Mouse (Mus musculus) neutrophil, adult 5-6 weeks (primary cell): ENCODE results near the gene Stat3. TPM values are rescaled to one million over a fixed set of nuclear protein-coding genes. Genes with fewer than 3 reads are reported as not detected.

ENCODE experiments used
- ATAC-seq: fragments of 151-379, 151-347 bp; 2 replicates; pipeline ENCODE4 v1.8.0; 2017; ENCODE audit warnings: mild to moderate bottlenecking, moderate TSS enrichment; ENCODE audit not compliant: insufficient number of reproducible peaks, poor library complexity, low FRiP score, severe bottlenecking; ENCODE audit errors: extremely low read depth
- total RNA-seq: library from RNA; stranded (forward); fragments of 200-1000 nt; gene quantifications from 2 replicates; pipeline ENCODE4 v1.2.3, GENCODE M21; 2017

Gene Stat3
- total RNA-seq, 1 experiment from 2014 or later: 383 TPM

- no peak for ATAC-seq
These were observed 73.7 kb downstream of the Stat3 start for GRCm38 (mm10) chr11:100865618-100866017.

- no peak for ATAC-seq
These were observed 76.2 kb downstream of the Stat3 start for GRCm38 (mm10) chr11:100863141-100863540.

GRCm38 (mm10) chr11:100861836-100862235 lies 77.5 kb downstream of the Stat3 start:
- no peak for ATAC-seq

- ATAC-seq: no peak
These were observed 78.0 kb downstream of the Stat3 start for GRCm38 (mm10) chr11:100861335-100861734.

- peak; percentile 91 for ATAC-seq
These were observed 78.9 kb downstream of the Stat3 start for GRCm38 (mm10) chr11:100860198-100861048.

DNA sequence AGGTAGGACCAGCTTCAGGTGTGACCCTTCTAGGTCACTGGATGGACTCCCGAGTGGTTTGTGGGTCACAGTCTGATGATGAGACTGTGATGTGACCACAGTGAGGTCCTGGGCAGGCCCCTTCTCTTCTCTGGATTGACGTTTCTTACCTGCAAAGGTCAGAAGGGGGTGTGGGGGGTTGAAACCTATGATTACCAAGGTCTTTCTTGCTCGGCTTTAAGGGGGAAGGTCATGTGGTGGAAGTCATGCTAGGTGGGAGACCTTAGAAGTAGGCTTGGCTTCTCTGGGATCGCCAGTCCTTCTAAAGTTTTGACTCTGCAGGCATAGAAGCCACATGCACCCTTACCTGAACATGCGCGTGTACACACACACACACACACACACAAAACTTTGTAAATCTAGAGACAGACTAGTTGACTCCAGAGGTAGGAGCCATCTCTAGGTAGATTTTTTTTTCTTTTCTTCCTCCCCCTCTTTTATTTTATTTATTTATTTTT lies 79.7 kb downstream of the Stat3 start:
- ATAC-seq: no peak

DNA sequence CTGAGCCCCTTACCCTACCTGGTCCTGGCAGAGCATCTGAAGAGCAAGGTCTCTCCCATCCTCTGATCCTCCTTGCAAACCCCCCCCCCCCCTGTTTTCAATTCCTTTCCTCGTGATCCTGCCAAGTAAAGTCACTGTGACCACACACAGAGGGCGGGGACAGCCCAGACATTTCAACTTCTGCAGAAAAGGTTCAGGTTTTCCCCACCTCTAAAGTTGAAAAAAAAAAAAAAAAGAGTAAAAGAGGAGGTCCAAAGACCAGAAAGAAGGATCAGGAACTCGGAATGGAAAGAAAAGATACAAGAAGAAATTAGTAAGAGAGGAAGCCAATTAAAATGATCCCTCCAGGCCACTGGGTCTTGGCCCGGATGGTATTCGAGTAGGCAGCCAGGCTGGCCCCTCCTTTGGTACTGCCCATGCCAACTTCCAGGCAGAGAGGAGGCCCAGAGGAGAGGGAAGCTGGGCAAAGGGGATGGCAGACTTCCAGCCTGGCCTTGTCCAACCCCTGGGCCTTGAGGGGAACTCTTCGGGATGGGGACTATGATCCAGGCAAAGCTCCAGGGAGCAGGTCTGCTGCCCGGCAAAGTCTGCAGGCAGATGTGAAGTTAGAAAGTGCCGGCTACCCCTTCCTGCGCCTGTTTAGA lies 80.3 kb downstream of the Stat3 start, which contains the start of gene Stat5a:
TSS of gene Stat5a (plus strand) at position 417 of the 644 bp plus-strand sequence.
- ATAC-seq: no peak

GRCm38 (mm10) chr11:100857960-100858359 lies 81.4 kb downstream of the Stat3 start:
- no peak for ATAC-seq

- ATAC-seq: no peak
These were observed 84.2 kb downstream of the Stat3 start for GRCm38 (mm10) chr11:100855178-100855577.

GRCm38 (mm10) chr11:100854268-100854667 lies 85.1 kb downstream of the Stat3 start:
- ATAC-seq: no peak

- ATAC-seq: no peak
These were observed 86.3 kb downstream of the Stat3 start for GRCm38 (mm10) chr11:100853018-100853417.

DNA sequence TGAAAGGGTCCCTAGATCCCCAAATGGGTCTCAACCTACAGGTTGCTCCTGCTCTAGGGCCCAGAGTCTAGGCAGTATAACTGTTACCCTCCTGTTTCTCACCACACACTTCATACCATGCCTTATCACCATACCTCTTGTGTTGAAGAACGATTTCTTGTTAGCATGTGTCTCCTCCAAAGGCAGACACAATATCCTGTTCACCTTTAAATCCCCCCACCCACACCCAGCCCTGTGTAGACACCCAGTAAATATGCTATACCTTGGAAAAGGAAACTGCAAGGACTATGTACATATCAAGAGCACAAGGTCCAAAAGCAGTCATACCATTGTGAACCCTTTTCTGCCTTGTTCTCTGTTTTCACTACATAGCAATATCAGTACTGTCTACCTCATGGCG lies 87.3 kb downstream of the Stat3 start:
- no peak for ATAC-seq

DNA sequence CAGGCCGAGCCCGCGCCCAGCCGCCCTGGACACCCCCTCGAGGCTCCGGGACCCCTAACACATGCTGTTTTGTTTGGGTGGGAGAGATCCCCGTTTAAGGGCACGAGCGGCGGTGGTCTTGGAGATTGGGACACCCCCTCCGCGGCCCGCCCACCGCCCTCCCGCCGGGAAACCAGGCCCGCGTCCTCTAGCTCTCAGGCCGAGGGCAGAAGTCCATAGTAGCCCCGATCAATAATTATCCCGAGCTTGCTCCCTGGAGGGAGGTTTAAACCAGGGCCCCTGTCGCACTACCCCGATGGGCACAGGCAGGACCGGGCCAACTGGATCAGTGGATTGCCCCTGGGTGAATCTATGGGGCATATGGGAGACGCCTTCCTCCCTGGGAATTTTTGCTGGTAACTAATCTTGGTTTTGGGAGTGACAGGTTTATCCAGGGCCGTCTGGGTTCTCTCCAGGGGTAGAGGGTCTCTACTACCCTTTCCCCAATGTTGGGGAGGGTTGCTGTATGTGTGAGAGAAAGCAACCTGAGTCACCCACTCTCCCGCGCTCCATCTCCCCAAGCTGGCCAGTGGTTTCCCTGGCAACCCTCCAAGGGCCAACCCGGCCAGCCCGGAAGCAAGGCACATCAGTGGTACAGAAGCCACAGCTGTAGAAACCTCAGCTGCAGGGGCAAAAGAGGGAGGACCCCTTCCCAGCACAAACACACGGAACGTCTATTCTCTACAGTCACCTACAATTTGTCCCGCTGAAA lies 88.4 kb downstream of the Stat3 start:
- no peak for ATAC-seq

DNA sequence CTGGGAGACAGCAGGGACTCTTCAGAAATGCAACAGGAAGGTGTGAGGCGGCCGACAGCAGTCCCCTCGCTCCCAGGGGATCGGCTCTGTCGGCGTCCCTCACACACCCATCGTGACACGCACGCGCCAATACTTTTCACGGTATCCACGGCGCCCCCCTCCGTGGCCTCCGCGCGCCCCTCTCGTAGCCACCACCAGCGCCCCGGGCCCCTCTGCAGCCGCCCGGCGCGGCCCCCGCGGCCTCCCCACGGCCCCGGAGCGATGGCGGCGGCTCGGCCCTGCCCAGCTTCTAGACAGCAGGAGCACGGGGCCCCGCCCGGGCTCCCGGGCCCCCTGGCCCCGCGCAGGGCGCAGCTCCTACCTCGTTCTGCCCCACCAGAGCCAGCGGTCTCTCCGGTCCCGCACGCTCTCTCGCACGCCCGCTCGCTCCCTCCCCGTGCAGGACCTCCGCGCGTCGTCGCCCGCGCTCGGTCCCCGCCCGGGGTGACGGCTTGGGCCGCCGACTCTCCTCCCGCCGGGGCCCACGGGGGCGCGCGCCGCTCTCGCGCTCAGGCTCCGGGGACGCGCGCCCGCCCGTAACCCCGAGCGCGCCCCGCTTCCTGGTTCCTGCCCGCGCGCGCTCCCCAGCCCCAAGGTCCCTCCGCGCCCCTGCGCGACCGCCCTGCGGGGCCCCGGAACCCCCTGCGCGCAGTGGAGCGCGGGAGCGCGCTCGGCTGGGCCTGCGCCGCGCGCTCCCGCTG lies 89.1 kb downstream of the Stat3 start, which contains the start of gene Stat5b:
TSS of gene Stat5b (minus strand) at position 687 of the 740 bp plus-strand sequence.
- peak; percentile 54 for ATAC-seq

- no peak for ATAC-seq
These were observed 89.8 kb downstream of the Stat3 start for GRCm38 (mm10) chr11:100849456-100850037.

DNA sequence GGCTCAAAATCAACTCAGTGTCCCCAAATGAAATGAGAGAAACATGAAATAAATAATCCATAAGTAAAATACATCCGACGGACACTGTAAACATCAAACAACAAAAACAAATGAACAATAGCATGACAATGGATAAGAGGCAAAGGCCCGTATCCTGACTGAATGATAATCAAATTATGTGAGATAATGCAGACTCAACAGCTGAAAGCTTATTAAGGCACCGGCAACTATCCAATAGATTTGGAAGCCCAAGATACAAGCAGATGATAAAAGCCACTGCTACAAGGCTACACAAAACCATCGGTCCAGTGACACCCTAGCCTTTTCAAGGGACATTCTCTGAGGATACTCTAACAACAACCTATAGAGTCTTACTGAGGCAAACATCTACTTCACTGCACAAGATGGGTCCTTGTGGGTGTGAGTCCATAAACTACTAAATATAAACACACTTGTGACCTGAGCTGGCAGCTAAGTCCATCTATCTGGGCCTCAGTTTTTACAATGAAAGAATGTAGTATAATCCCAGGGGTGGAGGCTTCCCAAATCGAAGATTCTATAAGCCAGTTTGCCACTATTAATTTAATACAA lies 90.5 kb downstream of the Stat3 start:
- no peak for ATAC-seq

GRCm38 (mm10) chr11:100848080-100848479 lies 91.3 kb downstream of the Stat3 start:
- peak; percentile 24; the same call in 1 of the 2 replicates for ATAC-seq

GRCm38 (mm10) chr11:100847572-100847971 lies 91.8 kb downstream of the Stat3 start:
- ATAC-seq: no peak
